Mouse (Mus musculus): ENCODE results near the gene Gm3667.
"Not testable (repeated sequence)": the region's sequence is repeated elsewhere in the genome, so short reads cannot be mapped to it uniquely, and the experiment has no call there.

Gm3667 gene

DNA sequence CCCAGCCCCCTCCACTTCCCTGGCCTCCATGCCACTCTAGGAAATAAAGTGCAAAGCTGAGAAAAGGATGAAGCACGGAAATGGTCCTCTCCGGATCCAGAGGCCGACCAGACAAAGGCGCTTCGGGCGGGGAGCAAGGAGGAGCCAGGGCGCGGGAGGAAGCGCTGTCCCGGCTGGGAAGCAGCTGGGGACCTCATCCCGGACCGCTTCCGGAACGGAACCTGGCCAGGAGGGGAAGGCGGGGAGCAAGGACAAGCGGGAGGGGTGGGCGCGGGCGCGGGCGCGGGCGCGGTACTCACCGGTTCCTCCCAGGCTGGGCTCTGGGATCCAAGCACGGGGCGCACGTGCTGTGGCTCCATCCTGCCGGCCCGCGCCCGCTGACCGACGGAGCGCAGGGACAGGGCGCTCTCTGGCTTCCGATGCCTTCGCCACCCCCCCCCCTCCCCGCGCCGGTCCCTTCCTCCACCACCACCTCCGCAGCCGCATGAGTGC is at the start of gene Gm3667:
TSS of gene Gm3667 (minus strand) at position 442 of the 492 bp plus-strand sequence.
- not testable (repeated sequence) for ATAC-seq (ENCODE audit: insufficient number of reproducible peaks, low FRiP score, low TSS enrichment)

DNA sequence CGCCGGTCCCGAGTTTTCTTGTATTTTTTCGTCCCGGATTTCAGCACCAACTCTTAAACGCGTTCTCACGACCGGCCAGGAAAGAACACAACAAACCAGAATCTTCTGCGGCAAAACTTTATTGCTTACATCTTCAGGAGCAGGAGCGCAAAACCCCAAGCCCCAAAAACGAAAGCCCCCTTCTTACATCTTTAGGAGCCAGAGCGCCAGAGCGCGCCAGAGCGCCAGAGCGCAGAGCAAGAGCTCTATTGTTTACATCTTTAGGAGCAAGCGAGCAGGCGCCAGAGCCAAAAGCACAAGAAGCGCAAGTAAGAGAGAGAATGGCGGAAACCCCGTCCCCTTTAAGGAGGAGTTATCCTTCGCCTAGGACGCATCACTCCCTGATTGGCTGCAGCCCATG is 10.1 kb upstream of the Gm3667 start:
- not testable (repeated sequence) for ATAC-seq (ENCODE audit: insufficient number of reproducible peaks, low FRiP score, low TSS enrichment)

DNA sequence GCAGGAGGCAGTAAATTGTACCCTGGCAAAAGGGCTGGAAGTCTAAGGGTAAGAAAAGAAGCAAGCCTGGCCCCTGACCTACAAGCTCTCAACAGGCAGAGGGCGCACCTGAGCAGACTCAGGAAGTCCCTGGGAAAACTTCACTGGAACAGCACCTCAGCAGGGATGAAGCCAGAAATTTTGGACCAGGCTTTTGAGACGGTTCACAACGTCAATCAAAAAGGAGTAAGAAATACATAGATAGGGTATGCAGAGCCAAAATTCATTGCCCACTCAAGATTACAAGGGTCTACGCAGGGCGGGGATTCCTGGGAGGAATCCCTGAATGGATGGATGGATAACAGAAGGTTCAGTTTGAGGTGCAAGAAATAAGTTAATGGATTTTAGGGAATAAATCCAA is 951 bp downstream of the Gm3667 start:
- not testable (repeated sequence) for ATAC-seq (ENCODE audit: insufficient number of reproducible peaks, low FRiP score, low TSS enrichment)

DNA sequence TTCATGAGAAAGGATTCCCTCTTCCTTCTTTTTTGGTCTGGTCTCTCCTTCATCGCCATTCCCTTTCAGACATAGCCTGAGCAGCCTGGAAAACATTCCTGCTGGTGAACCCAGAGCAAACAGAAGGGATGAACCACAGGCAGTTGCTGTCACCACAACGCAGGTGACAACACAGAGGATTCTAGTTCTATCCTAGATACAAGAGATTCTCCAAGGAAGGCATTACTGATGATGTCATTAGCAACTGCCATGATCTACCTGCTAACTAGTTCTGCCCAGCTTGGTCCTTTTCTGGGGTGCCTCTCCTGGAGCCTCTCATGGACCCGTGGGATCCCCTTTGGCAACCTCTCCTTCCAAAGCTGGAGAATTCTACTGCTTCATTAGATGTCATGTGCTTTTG is 49.6 kb downstream of the Gm3667 start, which contains the start of gene Gm3642:
TSS of gene Gm3642 (minus strand) at position 101 of the 400 bp plus-strand sequence.
- ATAC-seq (ENCODE audit: insufficient number of reproducible peaks, low FRiP score, low TSS enrichment): not testable (repeated sequence)

DNA sequence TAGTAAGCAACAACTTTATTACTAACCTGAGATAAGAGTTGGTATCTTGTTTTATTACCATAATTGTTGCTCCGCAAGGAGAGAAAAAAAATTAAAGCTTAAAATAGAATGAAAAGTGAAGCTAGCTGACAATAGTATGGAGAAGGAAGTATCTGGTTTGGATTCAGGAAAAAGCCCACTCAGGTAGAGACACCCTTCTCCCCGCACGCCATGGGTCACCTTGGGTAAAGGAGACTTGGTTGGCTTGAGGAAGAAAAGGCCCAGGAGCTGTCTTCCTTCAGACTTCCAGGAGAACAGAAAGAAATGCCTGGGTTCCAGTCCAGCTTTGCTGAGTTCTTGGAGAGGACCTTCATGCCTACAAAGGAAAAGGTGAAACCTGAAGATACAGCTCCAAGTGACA is 66.5 kb downstream of the Gm3667 start:
- not testable (repeated sequence) for ATAC-seq (ENCODE audit: insufficient number of reproducible peaks, low FRiP score, low TSS enrichment)
